Mouse (Mus musculus) granulocyte monocyte progenitor cell, adult 5-6 weeks (primary cell): ENCODE measurements at regions not wholly inside any gene's neighbourhood (a gene's known extent, or its start where the extent isn't known, plus 50 kb on each side); places are given as distances from the start of the nearest gene placed in this dataset.

Experiments used
- ATAC-seq: replicated peaks from 2 replicates; pipeline ENCODE4 v1.8.0; 2016; ENCODE audit warnings: mild to moderate bottlenecking, moderate TSS enrichment, inconsistent platforms; ENCODE audit not compliant: poor library complexity, severe bottlenecking

DNA sequence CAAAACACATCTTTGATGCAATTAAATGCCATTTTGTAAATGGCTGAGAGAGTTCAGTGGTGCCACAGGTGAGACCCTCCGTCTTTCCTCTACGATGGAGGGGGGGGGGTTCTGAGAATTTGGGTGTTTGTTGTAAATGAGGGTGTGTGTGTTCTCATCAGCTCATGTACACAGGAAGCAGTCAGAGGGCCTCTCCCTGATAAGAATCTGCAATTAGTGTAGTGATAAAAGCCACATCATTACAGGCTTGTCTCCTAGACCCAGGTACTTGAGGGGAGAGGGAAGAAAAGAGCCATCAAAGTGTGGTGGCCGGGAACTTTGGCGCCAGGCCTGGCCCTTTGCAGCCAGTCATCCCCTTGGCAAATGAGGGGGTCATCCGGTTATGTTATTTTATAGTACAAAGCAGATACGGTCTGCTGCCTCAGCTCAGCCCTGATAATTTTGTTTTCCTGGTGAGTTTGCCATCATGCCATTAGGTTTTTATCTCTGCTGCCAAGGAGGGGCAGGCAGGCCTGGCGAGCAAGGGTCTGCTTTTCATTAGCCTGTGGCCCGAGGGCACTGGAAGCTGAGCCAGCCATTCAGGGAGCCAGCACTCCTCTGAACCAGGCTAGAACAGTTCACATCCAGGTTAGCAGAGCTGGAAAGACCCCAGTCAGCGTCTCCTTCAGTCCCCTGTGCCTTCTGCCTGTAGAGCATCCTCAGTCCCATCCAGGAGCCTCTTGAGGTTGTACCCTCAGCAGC lies 59.7 kb downstream of the H2al1j start:
- no peak for ATAC-seq

DNA sequence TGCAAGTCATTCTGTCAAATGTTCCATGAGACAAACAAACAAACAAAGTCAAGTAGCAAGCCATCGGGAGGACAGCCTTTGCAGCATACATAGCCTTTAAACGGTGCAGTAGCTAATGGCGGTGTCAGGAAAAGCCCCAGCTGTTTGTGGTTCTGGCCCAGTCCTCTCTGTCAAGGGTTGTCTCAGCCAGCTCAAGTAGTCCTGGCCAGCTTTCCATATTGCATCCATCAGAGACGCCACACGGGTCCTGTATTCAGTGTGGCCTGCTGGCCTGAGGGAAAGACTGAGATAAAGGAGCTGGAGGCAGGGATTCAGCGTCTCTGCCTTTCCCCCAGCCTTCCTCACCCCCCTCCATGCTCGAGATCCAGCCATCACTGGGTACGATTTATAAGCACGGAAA lies 61.2 kb downstream of the H2al1j start:
- ATAC-seq = no peak

DNA sequence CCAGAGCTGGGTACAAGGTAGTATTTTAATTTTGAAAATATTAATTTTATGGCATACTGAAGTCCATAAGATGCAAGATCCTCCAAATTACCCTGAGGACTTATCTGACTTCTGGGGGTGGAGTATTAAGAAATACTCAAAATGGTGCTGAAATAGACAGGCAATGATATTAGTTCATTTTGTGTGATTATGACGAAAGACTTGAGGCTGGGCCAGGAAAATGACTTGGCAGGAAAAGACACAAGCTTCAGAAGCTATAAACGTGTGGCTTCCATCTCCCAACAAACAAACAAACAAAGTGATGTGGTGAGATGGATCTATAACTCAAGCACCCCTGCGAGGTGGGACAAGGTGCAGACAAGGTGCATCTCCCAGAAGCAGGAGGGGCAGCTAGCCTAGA lies 72.8 kb downstream of the H2al1j start:
- ATAC-seq = peak; percentile 42

DNA sequence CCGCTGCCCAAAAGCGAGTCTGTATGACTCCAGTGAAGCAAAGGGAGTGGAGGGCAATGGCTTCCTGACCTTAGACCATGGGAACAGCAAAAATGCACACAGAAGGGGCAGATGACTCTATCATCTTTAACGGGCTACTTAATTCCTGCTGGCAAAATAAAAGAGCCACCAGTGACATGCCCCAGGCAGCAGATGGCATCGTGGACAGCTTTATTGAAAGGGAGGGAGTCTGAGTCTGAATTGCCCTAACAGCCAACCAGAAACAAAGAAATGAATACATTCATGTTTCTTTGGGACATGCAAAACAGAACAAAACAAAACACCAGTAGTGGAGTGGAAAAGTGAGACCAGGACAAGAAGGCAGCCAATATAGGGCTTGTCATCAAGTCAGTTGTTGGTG lies 76.7 kb downstream of the H2al1j start:
- ATAC-seq = no peak

DNA sequence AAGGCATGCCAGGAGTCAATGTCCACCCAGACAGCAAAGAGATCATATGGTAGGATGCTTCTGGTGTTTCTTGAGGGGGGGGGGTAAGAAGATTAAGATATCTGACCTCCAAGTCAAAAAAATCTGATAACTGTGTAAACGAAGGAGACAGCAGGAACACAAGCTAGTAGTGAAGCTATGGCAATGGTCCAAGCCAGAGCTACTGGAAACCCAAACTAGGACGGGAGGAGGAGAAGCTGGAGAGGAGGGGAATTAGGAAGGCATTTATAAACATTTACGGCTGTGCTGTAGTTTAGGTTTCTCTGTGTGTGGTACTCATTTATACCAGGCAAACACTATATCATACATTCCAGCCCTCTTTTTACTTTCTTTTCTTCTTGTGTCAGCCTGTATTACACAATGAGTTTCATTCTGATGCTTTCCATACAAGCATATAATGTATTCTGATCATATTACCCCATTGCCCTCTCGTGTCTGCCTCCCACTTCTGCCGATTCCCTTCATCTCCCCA lies 84.7 kb downstream of the H2al1j start:
- ATAC-seq = no peak

DNA sequence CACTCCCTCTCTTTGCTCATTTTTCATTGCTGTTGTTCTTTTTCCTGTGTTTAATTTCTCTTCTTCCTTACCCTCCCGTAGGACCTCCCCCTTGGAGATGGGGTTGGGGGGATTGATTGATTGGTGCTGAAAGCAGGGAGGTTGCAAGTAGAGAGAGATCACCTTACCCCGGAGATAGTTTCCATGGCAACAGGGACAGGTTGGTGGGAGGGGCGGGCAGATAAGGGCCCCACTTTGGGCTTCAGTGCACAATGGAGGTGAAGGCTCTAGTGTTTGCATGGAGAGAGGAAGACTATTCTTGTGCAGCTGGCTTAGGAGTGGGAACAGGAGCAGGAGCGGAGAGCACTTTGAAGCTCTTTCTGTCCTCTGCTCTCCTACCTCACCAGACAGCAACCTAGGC lies 88.0 kb downstream of the H2al1j start:
- ATAC-seq = no peak

- no peak for ATAC-seq
These were observed 88.9 kb downstream of the H2al1j start for GRCm38 (mm10) chrX:11416510-11416909.

GRCm38 (mm10) chrX:11417861-11418260 lies 90.2 kb downstream of the H2al1j start:
- ATAC-seq = no peak

GRCm38 (mm10) chrX:11418261-11418660 lies 90.6 kb downstream of the H2al1j start:
- no peak for ATAC-seq

DNA sequence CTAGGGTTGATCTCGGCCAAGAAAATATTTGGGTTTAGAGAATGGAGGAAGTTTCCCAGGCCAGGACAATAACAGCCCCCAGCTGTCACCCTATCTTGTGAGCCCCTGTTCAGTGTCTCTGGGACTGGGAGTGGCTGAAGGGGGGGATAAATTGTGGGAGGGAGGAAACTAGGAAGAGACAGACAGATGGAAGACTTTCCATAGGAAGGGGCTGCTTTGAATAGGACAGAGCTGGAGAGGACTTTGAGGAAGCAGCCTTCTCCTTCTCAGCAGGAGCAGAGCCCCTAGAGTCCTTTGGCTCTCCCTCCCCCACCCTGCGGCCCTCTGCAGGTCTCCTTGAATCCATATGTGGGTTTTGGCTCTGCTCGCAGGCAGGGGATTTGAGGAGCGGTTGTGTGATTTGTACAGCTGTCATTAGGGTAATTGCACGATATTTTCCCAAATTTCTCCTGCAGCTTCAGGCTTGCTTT lies 91.6 kb downstream of the H2al1j start:
- ATAC-seq = no peak

DNA sequence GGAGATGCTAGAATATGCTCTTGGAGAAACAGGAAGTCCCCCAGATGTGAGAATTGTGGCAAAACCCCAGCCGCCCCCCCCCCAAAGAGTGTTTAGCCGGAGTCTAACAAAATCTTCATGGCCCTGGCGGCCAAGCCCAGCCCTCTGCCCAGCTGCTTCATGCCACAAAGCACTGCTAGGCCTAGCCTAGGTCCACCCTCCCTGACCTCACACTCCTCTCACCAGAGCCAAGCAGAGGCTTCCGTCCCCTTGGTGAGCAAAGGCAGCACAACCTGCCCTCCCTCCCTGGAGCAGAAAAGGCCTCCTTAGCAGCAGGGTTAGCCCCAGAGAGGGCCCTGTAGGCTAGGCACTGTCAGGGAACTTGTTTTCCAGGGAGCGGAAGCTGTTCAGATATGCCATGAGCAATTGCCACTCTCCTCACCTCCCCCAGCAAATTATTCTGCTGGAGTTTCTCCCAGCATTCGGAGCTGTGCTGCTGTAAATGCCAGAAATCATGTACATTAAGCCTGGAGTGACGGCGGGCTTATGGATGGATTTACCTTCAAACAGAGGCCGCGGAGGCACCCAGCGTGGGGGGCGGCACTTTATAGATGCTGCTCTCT lies 104.9 kb downstream of the H2al1j start:
- no peak for ATAC-seq

GRCm38 (mm10) chrX:11435338-11435737 lies 107.7 kb downstream of the H2al1j start:
- no peak for ATAC-seq

- ATAC-seq = no peak
These were observed 109.7 kb downstream of the H2al1j start for GRCm38 (mm10) chrX:11437151-11437944.

DNA sequence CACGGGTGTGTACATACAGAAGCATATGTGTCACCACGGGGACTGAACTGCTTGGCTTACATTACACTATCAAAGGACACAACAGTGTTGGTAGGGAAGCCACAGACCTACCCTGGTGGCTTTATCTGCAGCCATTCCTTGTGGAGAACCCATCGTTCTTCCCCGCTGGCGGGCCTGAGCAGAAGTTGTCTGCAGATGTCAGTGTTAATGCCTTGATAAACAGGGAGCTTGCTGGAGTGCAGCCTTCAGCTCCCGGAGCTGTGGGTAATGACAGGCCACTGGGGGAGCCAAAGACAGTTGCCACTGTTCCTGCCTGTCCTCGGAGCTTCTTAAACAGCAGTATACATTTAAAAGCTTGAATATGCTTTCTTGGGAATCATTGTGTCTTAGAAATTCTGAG lies 115.9 kb downstream of the H2al1j start:
- no peak for ATAC-seq

DNA sequence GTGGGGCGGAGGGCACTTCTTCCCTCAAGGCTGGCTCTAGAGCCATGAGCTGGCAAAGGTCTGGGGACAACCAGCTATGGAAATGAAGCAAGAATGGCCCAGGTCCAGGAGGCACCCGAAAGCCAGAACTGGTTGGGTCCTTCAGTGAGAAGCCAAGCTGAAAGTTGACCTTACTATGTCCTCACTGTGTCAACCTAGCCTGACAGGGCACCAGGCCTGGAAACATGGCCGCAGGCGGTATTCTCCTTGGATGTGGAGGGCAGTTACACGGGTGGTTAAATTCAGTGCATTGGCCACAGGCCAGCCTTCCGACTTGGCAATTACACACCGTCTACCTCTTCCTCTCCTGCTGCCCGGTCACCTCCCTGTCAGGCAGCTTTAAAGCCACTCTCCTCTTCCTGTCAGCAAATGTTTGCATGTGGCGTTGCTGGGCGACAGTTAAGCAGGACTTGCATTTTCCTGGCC lies 116.7 kb downstream of the H2al1j start:
- peak; percentile 58 for ATAC-seq

DNA sequence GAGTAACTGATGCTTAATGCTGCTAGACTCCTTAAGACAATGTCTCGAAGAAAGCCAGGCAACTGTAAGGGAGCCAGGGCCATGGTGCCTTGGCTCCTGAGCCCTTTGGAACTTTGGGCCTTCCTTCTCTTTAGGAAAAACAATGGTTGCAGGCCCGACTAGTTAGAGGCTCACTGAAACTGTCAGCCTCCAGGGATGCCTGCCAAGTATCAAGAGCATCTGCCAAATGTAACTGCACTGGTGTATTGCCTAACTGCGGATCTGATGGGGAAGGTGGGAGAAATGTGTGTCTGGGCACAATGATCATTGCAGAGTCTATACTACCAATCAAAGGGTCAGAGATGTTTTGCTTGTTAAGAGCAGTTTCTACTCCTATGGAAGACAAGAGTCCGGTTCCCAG lies 121.1 kb downstream of the H2al1j start:
- no peak for ATAC-seq

GRCm38 (mm10) chrX:11458521-11458920 lies 130.9 kb downstream of the H2al1j start:
- ATAC-seq = no peak

DNA sequence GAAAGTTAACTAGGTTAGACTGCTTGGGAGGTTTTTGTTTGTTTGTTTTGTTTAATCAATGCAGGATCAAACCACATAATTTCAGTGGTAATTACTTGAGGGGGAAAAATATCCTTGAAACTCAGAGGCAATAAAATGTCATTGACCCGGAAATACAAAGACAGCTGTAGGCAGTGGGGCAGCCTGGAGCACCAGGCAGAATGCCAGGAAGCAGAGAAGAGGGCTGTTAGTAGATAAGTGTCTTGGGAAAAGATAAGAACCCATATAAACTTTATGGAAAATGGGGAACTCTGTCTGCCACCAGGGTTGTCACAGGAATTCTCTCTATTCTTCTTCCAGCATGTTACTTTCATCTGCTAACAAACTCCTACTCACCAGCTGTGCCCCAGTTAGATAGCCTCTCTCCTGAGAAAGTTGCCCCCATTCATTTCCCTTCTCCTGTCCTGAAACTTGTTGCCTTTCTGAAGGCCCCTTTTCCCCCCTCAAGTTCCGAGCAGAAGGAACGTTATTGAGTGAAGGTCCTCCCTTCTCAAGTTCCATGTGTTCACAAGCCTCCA lies 136.4 kb downstream of the H2al1j start:
- no peak for ATAC-seq

GRCm38 (mm10) chrX:11466191-11466590 lies 138.6 kb downstream of the H2al1j start:
- ATAC-seq = no peak

DNA sequence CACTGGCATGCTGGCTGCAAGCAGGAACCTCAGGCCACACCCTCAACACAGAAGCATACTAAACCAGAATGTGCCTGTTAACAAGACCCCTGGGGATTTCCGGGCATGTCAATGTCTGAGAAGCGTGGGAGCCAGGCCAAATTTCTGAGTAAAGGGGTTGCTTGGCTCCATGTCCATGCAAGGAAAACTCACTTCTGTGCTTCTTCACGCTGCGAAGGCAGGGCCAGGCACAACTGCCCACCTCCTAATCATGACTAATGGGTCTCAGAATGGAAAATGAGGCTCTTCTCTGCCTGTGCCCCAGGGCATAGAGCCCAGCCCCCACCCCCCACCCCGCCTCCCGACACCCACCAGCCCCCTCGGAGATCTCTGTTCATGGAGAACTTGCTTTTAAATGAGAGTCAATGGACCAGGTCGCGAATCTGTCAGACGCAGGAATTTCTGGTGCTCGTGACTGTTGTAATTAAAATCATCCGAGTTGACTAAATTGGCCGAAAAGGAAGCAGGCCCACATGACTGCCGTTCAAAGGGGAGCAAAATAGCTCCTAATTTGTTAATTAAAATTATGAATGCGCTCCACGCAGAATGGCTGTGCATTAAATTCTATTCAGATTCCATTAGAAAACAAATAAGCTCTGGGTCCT lies 152.2 kb downstream of the H2al1j start:
- ATAC-seq = no peak
